Mouse (Mus musculus) lung, adult 2 months (tissue): ENCODE measurements around the gene B230307C23Rik. TPM values are rescaled to one million over a fixed set of nuclear protein-coding genes. Genes with fewer than 3 reads are reported as not detected.
"Not testable (repeated sequence)": the region's sequence is repeated elsewhere in the genome, so short reads cannot be mapped to it uniquely, and the experiment has no call there.

Experiments used
- DNase-seq: peaks from one replicate; pipeline ENCODE4 v3.0.0; 2022
- H3K4me1 ChIP-seq: fragments of 200-500 bp; 2 replicates; pipeline ENCODE4 v1.6.1; 2011; ENCODE audit warnings: low read length; ENCODE audit not compliant: control insufficient read depth, insufficient read depth
- H3K4me3 ChIP-seq: fragments of 200-500 bp; replicated peaks from 2 replicates; pipeline ENCODE3; 2011; ENCODE audit warnings: low read depth, mild to moderate bottlenecking, control low read depth, low read length; ENCODE audit errors: extremely low read depth
- CTCF ChIP-seq: fragments of 200-500 bp; IDR thresholded peaks from 2 replicates; pipeline ENCODE4 v1.5.1; 2011; ENCODE audit warnings: mild to moderate bottlenecking, low read length, control low read depth; ENCODE audit not compliant: insufficient read depth
- POLR2A ChIP-seq: fragments of 200-500 bp; IDR thresholded peaks from 2 replicates; pipeline ENCODE4 v1.6.1; 2011; ENCODE audit warnings: low read depth, mild to moderate bottlenecking, control low read depth, low read length, borderline replicate concordance; ENCODE audit errors: extremely low read depth
- WGBS: fragments of 180-500 bp; shearing (Covaris S2); methylation state at CpG from one replicate; pipeline ENCODE4 v1.1.7; 2018; 5-methylcytosine and 5-hydroxymethylcytosine counted together
- polyA plus RNA-seq: library from polyadenylated mRNA; depleted of rRNA; stranded (reverse); fragments of >200 nt; gene quantifications from 2 replicates; pipeline ENCODE4 v1.2.3, GENCODE M21; 2012

Gene B230307C23Rik
- polyA plus RNA-seq, 1 experiment, result 3.1 TPM

DNA sequence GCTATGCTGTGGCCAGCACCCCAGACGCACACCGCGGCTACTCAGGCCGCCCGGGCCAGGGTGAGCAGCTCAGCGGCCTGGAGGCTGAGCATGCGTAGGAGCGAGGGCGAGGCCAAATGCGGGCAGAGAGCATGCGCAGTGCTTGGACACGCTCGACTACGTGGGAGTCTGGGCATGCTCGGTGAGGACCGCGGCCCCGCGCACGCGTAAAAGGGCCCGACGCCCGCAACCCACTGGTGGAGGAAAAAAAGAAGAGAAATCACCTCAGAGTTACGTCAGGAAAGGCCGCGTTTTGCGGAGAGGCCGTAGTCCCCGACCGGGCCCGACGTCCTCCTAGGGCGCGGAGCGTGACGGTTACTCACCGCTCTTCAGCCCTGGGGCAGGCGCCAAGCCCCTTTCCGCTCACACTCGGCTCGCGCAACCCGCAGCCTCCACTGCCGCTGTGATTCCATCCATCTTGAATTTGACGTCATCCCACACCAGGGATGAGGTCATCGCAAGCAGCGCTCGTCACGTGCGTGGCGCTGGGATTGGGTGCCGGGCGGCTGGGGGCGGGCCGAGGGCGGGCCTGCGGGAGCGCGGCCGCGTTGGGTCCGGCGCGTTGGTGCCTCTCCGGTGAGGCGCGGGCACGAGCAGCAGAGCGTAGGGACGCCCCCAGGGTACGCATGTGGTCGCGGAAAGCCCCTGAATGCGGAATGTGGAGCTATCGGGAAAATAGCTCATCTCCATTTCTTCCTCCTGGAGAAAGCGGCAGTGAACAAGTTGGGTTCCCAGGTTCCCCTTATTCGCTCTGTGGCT is 34.8 kb upstream of the B230307C23Rik start, which contains the start of the genes C2cd2 and Zbtb21:
Gene C2cd2 (minus strand): TSS at position 448 of the 798 bp plus-strand sequence.
Gene Zbtb21 (minus strand): TSS at position 472 of the 798 bp plus-strand sequence.
- Histone ChIP-seq H3K4me1 (no peaks in the 10 kb centered on the region), H3K4me3 (peak within 1 kb of the TSS; percentile 86)
- TF ChIP-seq CTCF (no peak), POLR2A (peak; percentile 88)
- under 1% methylated on average over 78 of the region's 78 CpGs for WGBS
- DNase-seq, result peak; percentile 92

DNA sequence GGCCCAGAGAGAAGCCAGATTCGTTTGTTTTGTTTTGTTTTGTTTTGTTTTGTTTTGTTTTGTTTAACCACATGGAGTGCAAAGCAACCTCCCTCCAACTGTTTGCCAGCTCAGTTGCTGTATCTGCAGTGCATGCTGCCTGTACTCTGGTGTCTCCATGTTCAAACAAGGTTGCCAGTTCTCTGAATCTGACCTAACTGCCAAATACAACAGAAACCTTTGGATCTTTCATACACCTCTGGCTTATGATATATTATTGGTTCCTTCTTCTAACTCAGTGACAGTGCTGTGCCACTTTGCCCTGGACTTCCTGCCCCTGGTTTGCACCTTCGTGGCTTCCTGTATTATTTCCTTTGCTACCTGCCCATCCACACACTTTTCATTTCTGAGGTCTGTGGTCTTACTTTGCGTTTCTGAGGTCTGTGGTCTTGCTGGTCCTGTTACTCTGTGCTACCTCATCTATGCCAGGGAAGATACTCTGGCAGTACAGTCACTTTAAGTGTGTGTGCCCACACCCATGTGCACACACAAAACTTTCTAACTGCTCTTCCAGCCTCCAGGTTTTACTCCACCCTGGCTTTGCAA is 33.1 kb upstream of the B230307C23Rik start:
- DNase-seq, result no peak
- 71% methylated on average over 3 of the region's 3 CpGs for WGBS
- H3K4me3 ChIP-seq, result no peak overlapping the region
- H3K4me1 ChIP-seq, result no peaks in the 10 kb centered on the region
- TF ChIP-seq CTCF, result no peak
- no peak for TF ChIP-seq POLR2A

DNA sequence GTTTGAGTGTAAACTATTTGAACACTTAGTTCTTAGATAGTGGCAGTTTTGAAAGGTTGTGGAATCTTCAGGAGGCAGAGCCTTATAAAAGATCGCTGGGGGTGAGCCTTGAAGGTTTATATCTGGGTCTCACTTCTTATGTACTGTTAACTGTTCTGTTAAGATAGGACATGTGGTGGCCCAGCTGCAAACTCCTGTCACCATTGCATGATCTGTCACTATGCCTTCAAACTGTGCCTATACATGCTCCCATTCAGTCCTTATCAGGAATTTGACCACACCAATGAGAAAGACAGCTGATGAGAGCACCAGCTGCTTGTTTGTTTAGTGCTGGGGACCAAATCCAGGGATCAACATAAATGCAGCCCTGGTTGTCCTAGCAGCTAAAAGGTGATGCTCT is 19.8 kb upstream of the B230307C23Rik start:
- no peak overlapping the region for H3K4me3 ChIP-seq
- H3K4me1 ChIP-seq, result no peaks in the 10 kb centered on the region
- no peak for DNase-seq
- WGBS, result 54% methylated on average over 1 of the region's 1 CpGs
- TF ChIP-seq CTCF (no peak), POLR2A (no peak)

DNA sequence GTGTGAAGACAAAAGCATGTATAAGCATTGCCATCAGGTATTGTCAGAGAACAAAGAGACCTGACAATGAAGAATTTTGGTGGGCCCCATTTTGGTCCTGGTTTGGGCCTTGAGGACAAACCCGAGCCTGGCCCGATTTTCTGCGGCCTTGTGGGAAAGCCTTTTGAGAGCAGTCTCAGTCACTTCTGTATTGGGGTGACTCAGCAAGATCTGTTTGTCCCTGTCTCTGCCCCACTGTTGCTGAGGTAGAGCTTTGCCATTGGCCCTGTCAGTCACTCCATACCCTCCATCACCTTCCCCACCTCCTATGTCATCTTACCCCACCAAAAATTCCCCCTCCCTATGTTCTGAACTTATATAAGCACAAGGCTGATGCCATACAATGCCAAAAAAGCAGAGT is 19.4 kb upstream of the B230307C23Rik start:
- DNase-seq, result no peak
- Histone ChIP-seq H3K4me3 (no peak overlapping the region), H3K4me1 (no peaks in the 10 kb centered on the region)
- TF ChIP-seq POLR2A, result no peak
- TF ChIP-seq CTCF, result no peak
- 95% methylated on average over 3 of the region's 3 CpGs for WGBS

DNA sequence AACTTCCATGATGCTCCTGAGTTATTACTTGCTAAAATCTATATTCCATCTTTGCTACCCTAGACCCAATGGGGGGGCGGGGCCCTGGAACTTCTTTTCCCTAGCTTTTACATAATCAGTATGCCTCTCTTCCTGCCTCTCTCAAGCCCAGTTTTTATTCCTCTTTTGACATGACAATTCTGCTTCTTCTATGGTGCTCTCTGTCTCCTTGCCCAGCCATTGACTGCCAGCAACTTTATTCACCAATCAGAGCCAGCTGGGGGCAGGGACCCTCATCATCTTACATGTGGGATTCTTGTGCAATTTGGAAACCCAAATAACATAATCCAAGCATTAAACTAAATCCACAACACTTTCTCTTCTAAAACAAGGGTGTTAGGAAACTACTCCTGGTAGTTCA is 15.8 kb upstream of the B230307C23Rik start:
- no peak for DNase-seq
- Histone ChIP-seq H3K4me3 (no peak overlapping the region), H3K4me1 (no peaks in the 10 kb centered on the region)
- WGBS, result 89% methylated on average over 1 of the region's 1 CpGs
- no peak for TF ChIP-seq CTCF
- TF ChIP-seq POLR2A, result no peak

DNA sequence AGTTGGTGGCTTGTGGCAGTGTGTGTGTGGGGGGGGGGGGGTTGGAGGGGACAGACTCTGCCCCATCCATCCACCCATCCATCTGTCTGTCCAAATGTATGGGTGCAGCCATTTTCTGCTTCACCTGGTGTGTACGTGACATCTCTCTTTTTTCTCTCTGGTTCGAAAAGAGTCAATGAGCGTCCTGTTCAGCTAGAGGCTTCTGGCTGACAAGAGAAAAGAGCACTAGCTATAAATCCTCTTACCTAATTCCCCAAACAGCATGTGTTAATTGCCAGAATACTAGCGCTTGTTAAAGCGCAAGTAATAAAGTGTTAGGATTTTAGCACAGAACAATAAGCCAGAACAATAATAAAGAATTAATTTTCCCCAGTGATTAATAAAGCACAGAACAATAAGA is 12.5 kb upstream of the B230307C23Rik start:
- no peaks in the 10 kb centered on the region for H3K4me1 ChIP-seq
- WGBS, result 83% methylated on average over 5 of the region's 5 CpGs
- no peak for DNase-seq
- TF ChIP-seq CTCF, result no peak
- TF ChIP-seq POLR2A, result no peak
- H3K4me3 ChIP-seq, result no peak overlapping the region

DNA sequence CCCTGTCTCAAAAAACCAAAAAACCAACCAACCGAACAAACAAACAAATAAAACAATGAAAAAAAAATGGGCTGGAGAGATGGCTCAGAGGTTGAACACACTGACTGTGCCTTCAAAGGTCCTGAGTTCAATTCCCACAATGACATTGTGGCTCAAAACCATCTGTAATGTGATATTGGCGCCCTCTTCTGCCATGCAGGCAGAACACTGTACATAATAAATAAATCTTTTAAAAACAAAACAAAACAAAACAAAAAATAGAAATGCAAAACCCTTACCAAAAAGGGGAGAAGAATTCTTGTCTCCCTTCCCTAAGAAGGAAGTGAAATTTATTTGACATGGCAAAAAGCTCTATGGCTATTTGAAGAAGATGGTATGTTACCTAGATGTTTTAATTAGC is 5.6 kb upstream of the B230307C23Rik start:
- peaks cover 2% of the 10 kb centered on the region; the same call in 1 of the 2 replicates for H3K4me1 ChIP-seq
- no peak for DNase-seq
- no peak for TF ChIP-seq CTCF
- TF ChIP-seq POLR2A, result no peak
- no peak overlapping the region for H3K4me3 ChIP-seq
- 82% methylated on average over 2 of the region's 2 CpGs for WGBS

DNA sequence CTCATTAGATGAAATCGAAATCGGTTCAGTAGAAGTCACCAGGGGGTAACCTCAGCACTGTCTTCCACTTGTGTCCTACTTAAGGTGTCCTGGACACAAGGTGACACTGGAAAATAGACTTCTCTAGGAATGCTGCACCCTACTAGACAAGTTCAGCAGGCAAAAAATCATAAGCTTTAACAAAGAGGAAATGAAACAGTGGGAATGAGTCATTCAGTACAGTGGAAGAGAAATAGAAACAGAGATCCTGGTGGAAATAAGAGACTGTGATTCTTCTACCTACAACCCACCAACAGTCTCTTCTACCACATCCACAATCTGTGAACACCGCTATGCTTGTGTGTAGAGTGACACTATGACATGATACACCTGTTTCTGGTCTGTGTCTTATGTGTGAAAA is 4.6 kb upstream of the B230307C23Rik start:
- not testable (repeated sequence) for H3K4me1 ChIP-seq, H3K4me3 ChIP-seq, DNase-seq
- WGBS, result 69% methylated on average over 3 of the region's 3 CpGs

DNA sequence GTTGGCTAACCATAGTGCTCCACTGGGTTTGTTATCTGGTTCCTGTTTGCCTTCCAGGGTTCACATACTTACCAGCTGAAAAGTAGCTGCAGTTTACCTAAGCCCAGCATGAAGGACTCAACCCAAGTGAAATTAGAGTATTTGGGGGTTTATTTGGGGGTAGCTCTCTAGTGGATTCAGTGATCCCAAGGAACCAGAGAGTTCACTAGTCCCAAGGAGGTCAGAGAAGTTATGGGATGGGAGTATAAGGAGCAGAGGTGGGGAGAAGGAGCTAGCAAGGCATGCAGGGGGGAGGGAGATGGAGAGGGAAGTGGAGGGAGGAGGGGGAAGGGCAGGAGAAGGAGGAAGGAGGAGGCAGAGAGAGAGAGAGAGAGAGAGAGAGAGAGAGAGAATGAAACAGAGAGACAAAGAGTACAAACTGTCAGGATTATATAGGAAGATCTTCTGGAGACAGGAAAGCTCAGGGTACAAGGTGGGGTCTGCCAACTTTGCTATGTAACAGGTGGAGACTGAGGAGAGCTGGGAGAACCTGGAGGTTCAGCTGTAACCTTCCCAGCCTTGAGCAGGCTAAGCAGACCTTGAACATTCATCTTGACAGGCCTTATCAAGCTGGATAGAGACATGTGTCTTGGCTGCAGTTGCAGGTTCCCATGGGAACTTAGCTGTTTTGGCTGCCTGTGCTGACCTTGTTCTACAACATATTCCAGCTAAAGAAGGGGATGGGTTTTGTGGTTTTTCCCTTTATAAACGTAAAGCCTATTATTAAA is 1.1 kb upstream of the B230307C23Rik start:
- DNase-seq, result peak; percentile 12

DNA sequence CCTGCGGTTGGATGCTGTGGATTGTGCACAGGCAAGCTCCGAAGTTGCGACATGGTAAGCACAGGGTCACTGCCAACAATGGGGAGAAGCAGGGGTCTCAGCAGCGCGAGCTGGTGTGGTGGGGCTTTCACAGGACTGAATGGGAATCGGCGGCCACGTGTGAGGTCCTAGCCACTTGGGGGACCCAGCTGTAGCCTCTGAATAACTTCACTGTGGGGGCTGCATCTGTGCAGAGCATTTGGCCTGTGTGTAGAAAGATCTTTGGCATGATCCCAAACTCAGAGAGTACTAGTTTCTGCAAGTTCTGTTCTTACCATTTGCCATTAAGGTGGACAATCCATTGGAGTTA is 242 bp downstream of the B230307C23Rik start:
- under 1% methylated on average over 8 of the region's 8 CpGs for WGBS
- H3K4me3 ChIP-seq, result peak overlapping the region; percentile 78
- DNase-seq, H3K4me1 ChIP-seq: not testable (repeated sequence)

More for the DNA sequence above, 1.1 kb upstream of the B230307C23Rik start:
- peak overlapping the region; percentile 4 for H3K4me3 ChIP-seq
- WGBS, result 10% methylated on average over 1 of the region's 1 CpGs
- peaks cover 2% of the 10 kb centered on the region; the same call in 1 of the 2 replicates for H3K4me1 ChIP-seq
- TF ChIP-seq POLR2A, result no peak
- TF ChIP-seq CTCF, result no peak
